Mouse (Mus musculus) Patski (cell line): ENCODE measurements at regions not wholly inside any gene's neighbourhood (a gene's known extent, or its start where the extent isn't known, plus 50 kb on each side); places are given as distances from the start of the nearest gene placed in this dataset.

Experiments used
- ATAC-seq: fragments of 100-300 bp; one replicate; pipeline ENCODE4 v1.8.0; 2021
- CTCF ChIA-PET: fragments of 350-600 bp; sonication (Branson Sonifier 250); formaldehyde crosslinking; loops from one replicate; lab custom pipeline; 2022; ENCODE audit warnings: inconsistent platforms; lab: Charles Lee
- POLR2A ChIA-PET: fragments of 350-600 bp; sonication (Branson Sonifier 250); formaldehyde crosslinking; loops from one replicate; lab custom pipeline; 2022; ENCODE audit warnings: antibody characterized with exemption, inconsistent platforms; lab: Charles Lee
- DNase-seq: peaks from one replicate; pipeline ENCODE4 v3.0.0-alpha.2; 2011; ENCODE audit warnings: low read depth, low spot score
- H3K27me3 ChIP-seq: fragments of 371-371 bp; one replicate; pipeline ENCODE4 v1.5.1; 2021
- CTCF ChIP-seq: fragments of 100-300 bp; IDR thresholded peaks from one replicate; pipeline ENCODE4 v1.5.1; 2021
- in situ Hi-C: fragments of 300-500 bp; cut with MboI; formaldehyde crosslinking; loops from 3 replicates; pipeline ENCODE4 v1.11.1; 2018; ENCODE audit warnings: low pct_unique_long_range_greater_than_20kb, mixed read lengths

- in situ Hi-C loops: no loop called here
- no peaks in the 10 kb centered on the region for H3K27me3 ChIP-seq
- no peak for TF ChIP-seq CTCF
- ATAC-seq (no peak), DNase-seq (no peak)
- POLR2A ChIA-PET: no interaction called here
- CTCF ChIA-PET: interaction anchor here (1.2 kb wide), 1 partner anchor 9 kb away, joined by 3 read pairs; no protein-coding TSS in a partner anchor
These were observed 339.0 kb downstream of the Gm11361 start for GRCm38 (mm10) chr13:28596367-28596766.

- ChIA-PET POLR2A (no interaction called here), CTCF (no interaction called here)
These were observed 334.8 kb downstream of the Gm11361 start for GRCm38 (mm10) chr13:28592176-28592575.

GRCm38 (mm10) chr13:28587977-28588376 is 330.6 kb downstream of the Gm11361 start:
- POLR2A ChIA-PET: no interaction called here
- TF ChIP-seq CTCF: no peak
- H3K27me3 ChIP-seq: no peaks in the 10 kb centered on the region
- CTCF ChIA-PET: interaction anchor here (0.7 kb wide), 1 partner anchor 9 kb away, joined by 3 read pairs; no protein-coding TSS in a partner anchor
- no peak for DNase-seq
- no peak for ATAC-seq
- in situ Hi-C loops: no loop called here

More at GRCm38 (mm10) chr13:28592176-28592575, 334.8 kb downstream of the Gm11361 start:
- no peak for ATAC-seq
- TF ChIP-seq CTCF: no peak
- no peak for DNase-seq
- in situ Hi-C loops: no loop called here
- H3K27me3 ChIP-seq: no peaks in the 10 kb centered on the region

- no peaks in the 10 kb centered on the region for H3K27me3 ChIP-seq
- no peak for TF ChIP-seq CTCF
- ATAC-seq (no peak), DNase-seq (no peak)
- POLR2A ChIA-PET: interaction anchor here (0.8 to 1.7 kb wide), 2 partner anchors 12 to 15 kb away, joined by 3 to 4 read pairs; no protein-coding TSS in a partner anchor
- CTCF ChIA-PET: no interaction called here
- in situ Hi-C loops: no loop called here
These were observed 329.4 kb downstream of the Gm11361 start for GRCm38 (mm10) chr13:28586693-28587092.

GRCm38 (mm10) chr13:28586140-28586539 is 328.8 kb downstream of the Gm11361 start:
- ChIA-PET CTCF (interaction anchor here (1.2 kb wide), 1 partner anchor 9 kb away, joined by 3 read pairs; no protein-coding TSS in a partner anchor), POLR2A (interaction anchor here (0.6 to 1.7 kb wide), 2 partner anchors 11 to 66 kb away, joined by 3 to 4 read pairs; no protein-coding TSS in a partner anchor)
- no peaks in the 10 kb centered on the region for H3K27me3 ChIP-seq
- TF ChIP-seq CTCF: no peak
- in situ Hi-C loops: no loop called here
- ATAC-seq (no peak), DNase-seq (no peak)

GRCm38 (mm10) chr13:28583617-28584016 is 326.3 kb downstream of the Gm11361 start:
- no peak for TF ChIP-seq CTCF
- ChIA-PET CTCF (no interaction called here), POLR2A (no interaction called here)
- DNase-seq (no peak), ATAC-seq (no peak)
- no peaks in the 10 kb centered on the region for H3K27me3 ChIP-seq
- in situ Hi-C loops: no loop called here

- in situ Hi-C loops: no loop called here
- DNase-seq (no peak), ATAC-seq (no peak)
- POLR2A ChIA-PET: interaction anchor here (1.2 kb wide), 1 partner anchor 11 kb away, joined by 4 read pairs; no protein-coding TSS in a partner anchor
- CTCF ChIA-PET: no interaction called here
- no peak for TF ChIP-seq CTCF
- H3K27me3 ChIP-seq: no peaks in the 10 kb centered on the region
These were observed 318.0 kb downstream of the Gm11361 start for GRCm38 (mm10) chr13:28575202-28575851.

GRCm38 (mm10) chr13:28573364-28573763 is 316.0 kb downstream of the Gm11361 start:
- H3K27me3 ChIP-seq: no peaks in the 10 kb centered on the region
- CTCF ChIA-PET: no interaction called here
- DNase-seq: no peak
- POLR2A ChIA-PET: no interaction called here
- in situ Hi-C loops: no loop called here
- ATAC-seq: no peak
- no peak for TF ChIP-seq CTCF

GRCm38 (mm10) chr13:28572448-28572847 is 315.1 kb downstream of the Gm11361 start:
- ChIA-PET POLR2A (no interaction called here), CTCF (no interaction called here)
- TF ChIP-seq CTCF: no peak
- ATAC-seq: no peak
- no peaks in the 10 kb centered on the region for H3K27me3 ChIP-seq
- in situ Hi-C loops: no loop called here
- DNase-seq: no peak

- no peak for TF ChIP-seq CTCF
These were observed 314.4 kb downstream of the Gm11361 start for GRCm38 (mm10) chr13:28571716-28572115.

GRCm38 (mm10) chr13:28563585-28563984 is 306.3 kb downstream of the Gm11361 start:
- ChIA-PET POLR2A (interaction anchor here (0.6 to 0.7 kb wide), 2 partner anchors 271 to 310 kb away, joined by 3 read pairs; no protein-coding TSS in a partner anchor), CTCF (no interaction called here)
- DNase-seq (no peak), ATAC-seq (no peak)
- H3K27me3 ChIP-seq: no peaks in the 10 kb centered on the region
- no peak for TF ChIP-seq CTCF
- in situ Hi-C loops: no loop called here

More at GRCm38 (mm10) chr13:28571716-28572115, 314.4 kb downstream of the Gm11361 start:
- no peak for ATAC-seq
- H3K27me3 ChIP-seq: no peaks in the 10 kb centered on the region
- POLR2A ChIA-PET: no interaction called here
- DNase-seq: no peak
- in situ Hi-C loops: no loop called here
- CTCF ChIA-PET: no interaction called here
